Mouse (Mus musculus): ENCODE results near the gene Gm3250. TPM values are rescaled to one million over a fixed set of nuclear protein-coding genes. Genes with fewer than 3 reads are reported as not detected.

The Gm3250 gene
- polyA plus RNA-seq, 1 experiment from 2014 or later: not detected

Other genes starting within 250 kb of the Gm3250 start
- gene Pttg1ip, start 200.8 kb downstream of the Gm3250 start, polyA plus RNA-seq (2015; fragmentation: Nextera tagmentation; extraction: Ambion mirVana): 177 and 181 TPM in 2 replicates
- 330 and 356 TPM in 2 replicates for gene Sumo3, start 176.4 kb downstream of the Gm3250 start, polyA plus RNA-seq (2015; fragmentation: Nextera tagmentation; extraction: Ambion mirVana)
- 1.9 TPM in 1 of 2 replicates, not detected in the other for gene Gm49325, start 176.3 kb downstream of the Gm3250 start, polyA plus RNA-seq (2015; fragmentation: Nextera tagmentation; extraction: Ambion mirVana)
- gene Ube2g2, start 160.3 kb downstream of the Gm3250 start, polyA plus RNA-seq (2015; fragmentation: Nextera tagmentation; extraction: Ambion mirVana): 61.5 and 68.6 TPM in 2 replicates
- 0.48 and 0.51 TPM in 2 replicates for gene Tspear, start 96.0 kb downstream of the Gm3250 start, polyA plus RNA-seq (2015; fragmentation: Nextera tagmentation; extraction: Ambion mirVana)
- gene Gm19402, start 91.8 kb downstream of the Gm3250 start, polyA plus RNA-seq (2015; fragmentation: Nextera tagmentation; extraction: Ambion mirVana): not detected in 2 replicates
- gene Gm9508, start 85.3 kb downstream of the Gm3250 start, polyA plus RNA-seq (2015; fragmentation: Nextera tagmentation; extraction: Ambion mirVana): not detected in 2 replicates
- not detected in 2 replicates for gene Gm10272, start 75.9 kb downstream of the Gm3250 start, polyA plus RNA-seq (2015; fragmentation: Nextera tagmentation; extraction: Ambion mirVana)
- not detected in 2 replicates for gene Gm10024, start 71.1 kb downstream of the Gm3250 start, polyA plus RNA-seq (2015; fragmentation: Nextera tagmentation; extraction: Ambion mirVana)
- not detected in 2 replicates for gene Gm10142, start 66.7 kb downstream of the Gm3250 start, polyA plus RNA-seq (2015; fragmentation: Nextera tagmentation; extraction: Ambion mirVana)
- not detected in 2 replicates for gene Krtap12-1, start 61.9 kb downstream of the Gm3250 start, polyA plus RNA-seq (2015; fragmentation: Nextera tagmentation; extraction: Ambion mirVana)
- not detected in 2 replicates for gene Gm10100, start 56.1 kb downstream of the Gm3250 start, polyA plus RNA-seq (2015; fragmentation: Nextera tagmentation; extraction: Ambion mirVana)
- not detected in 2 replicates for gene Gm18596, start 39.9 kb downstream of the Gm3250 start, polyA plus RNA-seq (2015; fragmentation: Nextera tagmentation; extraction: Ambion mirVana)
- gene Gm9736, start 31.2 kb downstream of the Gm3250 start, polyA plus RNA-seq (2015; fragmentation: Nextera tagmentation; extraction: Ambion mirVana): not detected in 2 replicates
- gene Gm3233, start 22.9 kb downstream of the Gm3250 start, polyA plus RNA-seq (2015; fragmentation: Nextera tagmentation; extraction: Ambion mirVana): not detected in 2 replicates
- gene Gm3238, start 11.2 kb downstream of the Gm3250 start, polyA plus RNA-seq (2015; fragmentation: Nextera tagmentation; extraction: Ambion mirVana): not detected in 2 replicates
- not detected in 2 replicates for gene Gm7138, start 5.6 kb downstream of the Gm3250 start, polyA plus RNA-seq (2015; fragmentation: Nextera tagmentation; extraction: Ambion mirVana)
- gene Gm7137, start 5.7 kb upstream of the Gm3250 start, polyA plus RNA-seq (2015; fragmentation: Nextera tagmentation; extraction: Ambion mirVana): not detected in 2 replicates
- gene Gm9639, start 12.5 kb upstream of the Gm3250 start, polyA plus RNA-seq (2015; fragmentation: Nextera tagmentation; extraction: Ambion mirVana): not detected in 2 replicates
- not detected in 2 replicates for gene Gm19668, start 16.6 kb upstream of the Gm3250 start, polyA plus RNA-seq (2015; fragmentation: Nextera tagmentation; extraction: Ambion mirVana)
- not detected in 2 replicates for gene Gm9507, start 29.3 kb upstream of the Gm3250 start, polyA plus RNA-seq (2015; fragmentation: Nextera tagmentation; extraction: Ambion mirVana)
- gene Gm2696, start 32.1 kb upstream of the Gm3250 start, polyA plus RNA-seq (2015; fragmentation: Nextera tagmentation; extraction: Ambion mirVana): not detected in 2 replicates
- not detected in 2 replicates for gene Krtap10-4, start 44.6 kb upstream of the Gm3250 start, polyA plus RNA-seq (2015; fragmentation: Nextera tagmentation; extraction: Ambion mirVana)
- not detected in 2 replicates for gene Krtap10-10, start 53.4 kb upstream of the Gm3250 start, polyA plus RNA-seq (2015; fragmentation: Nextera tagmentation; extraction: Ambion mirVana)
- gene Gm36176, start 64.3 kb upstream of the Gm3250 start, polyA plus RNA-seq (2015; fragmentation: Nextera tagmentation; extraction: Ambion mirVana): not detected in 2 replicates
- not detected in 2 replicates for gene Gm10318, start 70.3 kb upstream of the Gm3250 start, polyA plus RNA-seq (2015; fragmentation: Nextera tagmentation; extraction: Ambion mirVana)
- gene Gm3285, start 79.4 kb upstream of the Gm3250 start, polyA plus RNA-seq (2015; fragmentation: Nextera tagmentation; extraction: Ambion mirVana): not detected in 2 replicates
- 3.3 TPM in 2 replicates for gene Lrrc3, start 120.0 kb upstream of the Gm3250 start, polyA plus RNA-seq (2015; fragmentation: Nextera tagmentation; extraction: Ambion mirVana)
- 0.91 and 0.92 TPM in 2 replicates for gene Trpm2, start 188.0 kb upstream of the Gm3250 start, polyA plus RNA-seq (2015; fragmentation: Nextera tagmentation; extraction: Ambion mirVana)
- 16.0 and 17.5 TPM in 2 replicates for gene 1810043G02Rik, start 196.0 kb upstream of the Gm3250 start, polyA plus RNA-seq (2015; fragmentation: Nextera tagmentation; extraction: Ambion mirVana)
- 282 and 298 TPM in 2 replicates for gene Pfkl, start 227.5 kb upstream of the Gm3250 start, polyA plus RNA-seq (2015; fragmentation: Nextera tagmentation; extraction: Ambion mirVana)

Data from intestine, embryonic 16.5 days (tissue).